Mouse (Mus musculus): ENCODE measurements around the gene Upb1. TPM values are rescaled to one million over a fixed set of nuclear protein-coding genes. Genes with fewer than 3 reads are reported as not detected.

Upb1 gene
- polyA plus RNA-seq, 1 experiment = 0.06 TPM

GRCm38 (mm10) chr10:75479955-75480354 lies 79.0 kb downstream of the Upb1 start:
- Histone ChIP-seq H3K79me2 (ENCODE audit: control insufficient read depth, insufficient read depth) (no peaks in the 10 kb centered on the region), H3K36me3 (ENCODE audit: control insufficient read depth, insufficient read depth) (no peaks in the 10 kb centered on the region), H3K4me3 (ENCODE audit: insufficient read depth, poor library complexity, severe bottlenecking) (no peak overlapping the region), H3K79me3 (ENCODE audit: low read depth) (no peaks in the 10 kb centered on the region), H3ac (ENCODE audit: control insufficient read depth, insufficient read length, low read depth) (no peak overlapping the region), H3K27me3 (ENCODE audit: control insufficient read depth, insufficient read depth, insufficient read length) (no peaks in the 10 kb centered on the region)
- TF ChIP-seq MYOD1 (IDR thresholded peaks at IDR 0.05; ENCODE audit: control insufficient read depth, insufficient read length, low read depth) (no peak), CEBPB (IDR thresholded peaks at IDR 0.05; ENCODE audit: low read depth) (no peak), FOSL1 (IDR thresholded peaks at IDR 0.05; ENCODE audit: insufficient read depth, low read length, poor library complexity, severe bottlenecking) (no peak), CTCF (IDR thresholded peaks at IDR 0.05; ENCODE audit: control insufficient read depth, insufficient read depth, insufficient read length) (no peak), MAX (IDR thresholded peaks at IDR 0.05) (no peak), USF1 (IDR thresholded peaks at IDR 0.05; ENCODE audit: low read depth) (no peak), MYOG (IDR thresholded peaks at IDR 0.05; ENCODE audit: control insufficient read depth, extremely low read depth, insufficient read length) (no peak)

- no peak overlapping the region for H3K4me3 ChIP-seq (ENCODE audit: insufficient read depth, poor library complexity, severe bottlenecking)
- H3K27me3 ChIP-seq (ENCODE audit: control insufficient read depth, insufficient read depth, insufficient read length) = no peaks in the 10 kb centered on the region
- H3K79me2 ChIP-seq (ENCODE audit: control insufficient read depth, insufficient read depth) = no peaks in the 10 kb centered on the region
- H3ac ChIP-seq (ENCODE audit: control insufficient read depth, insufficient read length, low read depth) = no peak overlapping the region
- TF ChIP-seq CEBPB (IDR thresholded peaks at IDR 0.05; ENCODE audit: low read depth) (no peak), MYOD1 (IDR thresholded peaks at IDR 0.05; ENCODE audit: control insufficient read depth, insufficient read length, low read depth) (no peak), MYOG (IDR thresholded peaks at IDR 0.05; ENCODE audit: control insufficient read depth, extremely low read depth, insufficient read length) (no peak), USF1 (IDR thresholded peaks at IDR 0.05; ENCODE audit: low read depth) (no peak), MAX (IDR thresholded peaks at IDR 0.05) (no peak), FOSL1 (IDR thresholded peaks at IDR 0.05; ENCODE audit: insufficient read depth, low read length, poor library complexity, severe bottlenecking) (no peak), CTCF (IDR thresholded peaks at IDR 0.05; ENCODE audit: control insufficient read depth, insufficient read depth, insufficient read length) (no peak)
- H3K36me3 ChIP-seq (ENCODE audit: control insufficient read depth, insufficient read depth) = no peaks in the 10 kb centered on the region
- H3K79me3 ChIP-seq (ENCODE audit: low read depth) = no peaks in the 10 kb centered on the region
These were observed 80.8 kb downstream of the Upb1 start for GRCm38 (mm10) chr10:75481703-75482102.

GRCm38 (mm10) chr10:75482271-75482670 lies 81.4 kb downstream of the Upb1 start:
- H3ac ChIP-seq (ENCODE audit: control insufficient read depth, insufficient read length, low read depth) = no peak overlapping the region
- H3K79me2 ChIP-seq (ENCODE audit: control insufficient read depth, insufficient read depth) = no peaks in the 10 kb centered on the region
- no peaks in the 10 kb centered on the region for H3K36me3 ChIP-seq (ENCODE audit: control insufficient read depth, insufficient read depth)
- no peak overlapping the region for H3K4me3 ChIP-seq (ENCODE audit: insufficient read depth, poor library complexity, severe bottlenecking)
- no peak for TF ChIP-seq MYOG (IDR thresholded peaks at IDR 0.05; ENCODE audit: control insufficient read depth, extremely low read depth, insufficient read length)
- no peak for TF ChIP-seq CTCF (IDR thresholded peaks at IDR 0.05; ENCODE audit: control insufficient read depth, insufficient read depth, insufficient read length)
- TF ChIP-seq MYOD1 (IDR thresholded peaks at IDR 0.05; ENCODE audit: control insufficient read depth, insufficient read length, low read depth) = no peak
- no peak for TF ChIP-seq FOSL1 (IDR thresholded peaks at IDR 0.05; ENCODE audit: insufficient read depth, low read length, poor library complexity, severe bottlenecking)
- no peak for TF ChIP-seq CEBPB (IDR thresholded peaks at IDR 0.05; ENCODE audit: low read depth)
- no peak for TF ChIP-seq USF1 (IDR thresholded peaks at IDR 0.05; ENCODE audit: low read depth)
- no peak for TF ChIP-seq MAX (IDR thresholded peaks at IDR 0.05)
- no peaks in the 10 kb centered on the region for H3K79me3 ChIP-seq (ENCODE audit: low read depth)
- no peaks in the 10 kb centered on the region for H3K27me3 ChIP-seq (ENCODE audit: control insufficient read depth, insufficient read depth, insufficient read length)

- H3K27me3 ChIP-seq (ENCODE audit: control insufficient read depth, insufficient read depth, insufficient read length) = no peaks in the 10 kb centered on the region
- H3K4me3 ChIP-seq (ENCODE audit: insufficient read depth, poor library complexity, severe bottlenecking) = no peak overlapping the region
- H3K79me3 ChIP-seq (ENCODE audit: low read depth) = no peaks in the 10 kb centered on the region
- no peak for TF ChIP-seq CTCF (IDR thresholded peaks at IDR 0.05; ENCODE audit: control insufficient read depth, insufficient read depth, insufficient read length)
- TF ChIP-seq CEBPB (IDR thresholded peaks at IDR 0.05; ENCODE audit: low read depth) = no peak
- TF ChIP-seq FOSL1 (IDR thresholded peaks at IDR 0.05; ENCODE audit: insufficient read depth, low read length, poor library complexity, severe bottlenecking) = no peak
- no peak for TF ChIP-seq MYOD1 (IDR thresholded peaks at IDR 0.05; ENCODE audit: control insufficient read depth, insufficient read length, low read depth)
- no peak for TF ChIP-seq USF1 (IDR thresholded peaks at IDR 0.05; ENCODE audit: low read depth)
- TF ChIP-seq MAX (IDR thresholded peaks at IDR 0.05) = no peak
- no peak for TF ChIP-seq MYOG (IDR thresholded peaks at IDR 0.05; ENCODE audit: control insufficient read depth, extremely low read depth, insufficient read length)
- H3K36me3 ChIP-seq (ENCODE audit: control insufficient read depth, insufficient read depth) = no peaks in the 10 kb centered on the region
- H3ac ChIP-seq (ENCODE audit: control insufficient read depth, insufficient read length, low read depth) = no peak overlapping the region
- no peaks in the 10 kb centered on the region for H3K79me2 ChIP-seq (ENCODE audit: control insufficient read depth, insufficient read depth)
These were observed 82.1 kb downstream of the Upb1 start for GRCm38 (mm10) chr10:75482919-75483483.

- Histone ChIP-seq H3K36me3 (ENCODE audit: control insufficient read depth, insufficient read depth) (no peaks in the 10 kb centered on the region), H3K79me3 (ENCODE audit: low read depth) (no peaks in the 10 kb centered on the region), H3ac (ENCODE audit: control insufficient read depth, insufficient read length, low read depth) (no peak overlapping the region), H3K79me2 (ENCODE audit: control insufficient read depth, insufficient read depth) (no peaks in the 10 kb centered on the region), H3K4me3 (ENCODE audit: insufficient read depth, poor library complexity, severe bottlenecking) (no peak overlapping the region), H3K27me3 (ENCODE audit: control insufficient read depth, insufficient read depth, insufficient read length) (no peaks in the 10 kb centered on the region)
- TF ChIP-seq MYOG (IDR thresholded peaks at IDR 0.05; ENCODE audit: control insufficient read depth, extremely low read depth, insufficient read length) (no peak), CTCF (IDR thresholded peaks at IDR 0.05; ENCODE audit: control insufficient read depth, insufficient read depth, insufficient read length) (no peak), MYOD1 (IDR thresholded peaks at IDR 0.05; ENCODE audit: control insufficient read depth, insufficient read length, low read depth) (no peak), CEBPB (IDR thresholded peaks at IDR 0.05; ENCODE audit: low read depth) (no peak), FOSL1 (IDR thresholded peaks at IDR 0.05; ENCODE audit: insufficient read depth, low read length, poor library complexity, severe bottlenecking) (no peak), USF1 (IDR thresholded peaks at IDR 0.05; ENCODE audit: low read depth) (no peak), MAX (IDR thresholded peaks at IDR 0.05) (no peak)
These were observed 83.2 kb downstream of the Upb1 start for GRCm38 (mm10) chr10:75484066-75484465.
